Mouse (Mus musculus): ENCODE data around the gene Nphp1.

The Nphp1 gene

GRCm38 (mm10) chr2:127748316-127748715, 40.4 kb downstream of the Nphp1 start:
- no peak for DNase-seq (ENCODE audit: low read depth)

GRCm38 (mm10) chr2:127742637-127743036, 46.1 kb downstream of the Nphp1 start:
- no peak for DNase-seq (ENCODE audit: low read depth)

- no peak for DNase-seq (ENCODE audit: low read depth)
Observed at GRCm38 (mm10) chr2:127740756-127741519, 47.8 kb downstream of the Nphp1 start.

- no peak for DNase-seq (ENCODE audit: low read depth)
Observed at GRCm38 (mm10) chr2:127737885-127738284, 50.8 kb downstream of the Nphp1 start.

GRCm38 (mm10) chr2:127736631-127737209, 52.0 kb downstream of the Nphp1 start:
- DNase-seq (ENCODE audit: low read depth): no peak

GRCm38 (mm10) chr2:127735512-127736145, 53.1 kb downstream of the Nphp1 start:
- no peak for DNase-seq (ENCODE audit: low read depth)

- no peak for DNase-seq (ENCODE audit: low read depth)
Observed at GRCm38 (mm10) chr2:127734889-127735288, 53.8 kb downstream of the Nphp1 start.

- DNase-seq (ENCODE audit: low read depth): no peak
Observed at GRCm38 (mm10) chr2:127730301-127730997, 58.2 kb downstream of the Nphp1 start.

- no peak for DNase-seq (ENCODE audit: low read depth)
Observed at GRCm38 (mm10) chr2:127729671-127730070, 59.0 kb downstream of the Nphp1 start, which contains the start of gene Mall. TSS of gene Mall (minus strand) at chr2:127729932.

GRCm38 (mm10) chr2:127728661-127729450, 59.8 kb downstream of the Nphp1 start:
- DNase-seq (ENCODE audit: low read depth): no peak

- DNase-seq (ENCODE audit: low read depth): no peak
Observed at GRCm38 (mm10) chr2:127728146-127728545, 60.6 kb downstream of the Nphp1 start.

- DNase-seq (ENCODE audit: low read depth): no peak
Observed at GRCm38 (mm10) chr2:127723193-127723592, 65.5 kb downstream of the Nphp1 start.

GRCm38 (mm10) chr2:127722176-127722892, 66.4 kb downstream of the Nphp1 start:
- DNase-seq (ENCODE audit: low read depth): peak; percentile 86

GRCm38 (mm10) chr2:127718839-127719468, 69.7 kb downstream of the Nphp1 start:
- no peak for DNase-seq (ENCODE audit: low read depth)

GRCm38 (mm10) chr2:127714726-127715125, 74.0 kb downstream of the Nphp1 start:
- DNase-seq (ENCODE audit: low read depth): no peak

- DNase-seq (ENCODE audit: low read depth): no peak
Observed at GRCm38 (mm10) chr2:127708792-127709191, 79.9 kb downstream of the Nphp1 start.

- no peak for DNase-seq (ENCODE audit: low read depth)
Observed at GRCm38 (mm10) chr2:127708060-127708459, 80.6 kb downstream of the Nphp1 start.

GRCm38 (mm10) chr2:127705267-127705666, 83.4 kb downstream of the Nphp1 start:
- no peak for DNase-seq (ENCODE audit: low read depth)

Data from NIH3T3 (cell line).